Mouse (Mus musculus): ENCODE measurements at regions not wholly inside any gene's neighbourhood (a gene's known extent, or its start where the extent isn't known, plus 50 kb on each side); places are given as distances from the start of the nearest gene placed in this dataset.
"Not testable (repeated sequence)": the region's sequence is repeated elsewhere in the genome, so short reads cannot be mapped to it uniquely, and the experiment has no call there.

DNA sequence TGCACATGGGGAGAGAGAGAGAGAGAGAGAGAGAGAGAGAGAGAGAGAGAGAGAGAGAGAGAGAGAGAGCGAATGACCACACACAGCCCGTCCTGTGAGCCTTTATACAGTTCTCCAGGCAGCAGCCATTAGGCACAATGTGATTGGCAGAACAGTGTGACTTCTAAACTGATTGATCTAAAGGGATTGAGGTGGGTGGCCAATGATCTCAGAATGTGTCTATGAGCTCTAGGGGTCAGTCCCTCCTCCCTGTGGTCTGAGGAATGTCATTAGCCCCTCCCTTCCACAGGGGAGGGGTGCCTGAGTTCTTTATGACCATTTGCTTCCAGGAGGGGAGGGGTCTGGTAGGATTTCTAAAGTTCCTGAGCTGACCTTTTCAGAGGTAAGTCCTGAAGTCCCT, 62.1 kb downstream of the Duxbl3 start:
- not testable (repeated sequence) for ATAC-seq (ENCODE audit: low TSS enrichment)

DNA sequence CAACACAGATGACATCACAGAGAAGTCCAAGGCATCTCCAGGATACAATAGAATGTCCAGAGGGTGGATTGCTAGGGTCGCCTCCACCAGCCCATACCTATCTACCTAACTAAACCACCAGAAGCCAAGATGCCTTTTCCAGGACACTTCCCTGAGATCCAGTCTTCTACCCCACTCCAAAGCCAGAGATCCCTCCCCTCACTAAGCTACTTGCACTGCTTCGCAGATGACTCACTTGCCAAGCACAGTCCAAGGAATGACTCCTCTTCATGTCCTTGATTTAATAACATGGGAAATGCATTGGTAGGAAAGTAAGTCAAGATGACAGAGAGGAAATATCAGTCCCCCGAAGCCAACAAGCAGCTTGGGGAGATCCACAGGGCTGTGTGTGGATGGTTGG, 63.0 kb downstream of the Duxbl3 start:
- peak; percentile 50; the same call in 1 of the 2 replicates for ATAC-seq (ENCODE audit: low TSS enrichment)

DNA sequence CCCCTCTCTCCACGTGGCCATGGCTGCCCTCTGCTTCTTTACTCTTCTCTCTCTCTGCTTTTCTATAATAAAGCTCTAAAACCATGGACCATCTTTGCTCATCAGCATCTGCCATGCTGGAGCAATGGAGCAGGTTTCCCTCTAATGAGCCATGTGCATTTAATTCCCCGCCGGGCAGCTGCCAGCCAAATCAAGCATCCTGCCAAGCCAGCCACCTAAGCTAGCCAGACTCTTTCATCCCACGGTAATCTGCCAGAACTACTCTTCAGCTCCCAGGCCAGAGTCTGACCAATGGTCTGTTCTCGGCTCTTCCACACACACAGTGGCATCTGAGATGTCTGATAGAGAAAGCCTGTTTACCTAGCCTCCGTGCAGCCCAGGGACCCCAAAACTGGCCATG, 70.8 kb downstream of the Duxbl3 start:
- ATAC-seq (ENCODE audit: low TSS enrichment) = no peak

DNA sequence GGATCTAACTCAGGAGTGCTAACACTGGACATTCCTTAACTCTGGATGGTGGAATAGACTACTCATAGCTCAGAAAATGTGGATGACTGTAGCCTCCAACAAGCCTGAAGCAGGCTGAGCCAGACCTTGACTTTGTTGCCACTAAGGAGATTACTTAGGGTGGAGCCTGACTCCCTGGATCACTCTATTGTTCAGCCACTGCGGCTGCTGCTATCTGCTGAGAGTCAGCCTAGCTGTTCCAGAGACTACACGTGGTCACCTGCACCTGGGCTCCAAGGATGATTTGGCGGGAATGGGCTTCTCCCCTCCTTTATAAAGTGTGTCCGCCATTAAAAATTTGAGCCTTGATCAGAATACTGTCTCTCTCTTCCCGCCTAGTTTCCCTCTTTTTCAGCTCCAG, 83.3 kb downstream of the Duxbl3 start:
- ATAC-seq (ENCODE audit: low TSS enrichment) = no peak

DNA sequence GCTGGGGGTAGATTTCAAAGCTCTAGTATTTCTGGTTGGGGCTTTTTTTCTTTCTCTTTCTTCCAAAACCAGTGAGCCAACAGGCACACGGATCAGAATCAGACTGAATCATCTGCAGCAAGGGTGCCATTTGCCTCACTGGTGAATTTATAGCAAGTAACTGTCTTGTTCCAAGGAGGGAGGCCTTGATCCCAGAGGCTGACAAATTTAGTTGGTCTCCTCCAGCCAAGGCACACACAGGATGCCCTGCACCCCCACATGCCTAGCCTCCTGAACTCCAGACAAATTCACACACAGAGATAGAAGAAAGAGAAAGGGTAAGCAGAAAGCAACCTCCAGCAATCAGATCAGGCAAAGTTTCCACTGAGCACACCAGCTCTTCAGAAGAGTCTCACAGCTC, 87.5 kb downstream of the Duxbl3 start:
- ATAC-seq (ENCODE audit: low TSS enrichment) = no peak

DNA sequence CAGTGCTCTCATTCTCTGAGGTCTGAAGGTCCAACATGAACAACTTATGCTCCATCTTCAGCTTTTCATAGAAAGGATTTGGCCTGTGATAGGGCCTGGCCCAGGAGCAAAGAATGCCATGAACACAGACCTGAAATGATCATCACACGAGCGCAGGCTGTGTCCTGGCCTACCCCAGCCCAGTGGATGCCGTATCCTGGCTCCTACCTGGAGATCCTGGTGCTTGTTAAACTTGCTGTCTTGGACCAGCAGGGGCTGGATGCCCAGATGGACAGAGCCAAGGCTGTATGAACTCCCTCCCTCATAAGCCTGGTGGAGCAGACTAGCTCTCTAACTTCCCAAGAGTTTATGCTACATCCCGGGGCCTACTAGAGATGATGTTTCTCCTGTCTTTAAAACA, 89.5 kb downstream of the Duxbl3 start:
- no peak for ATAC-seq (ENCODE audit: low TSS enrichment)

DNA sequence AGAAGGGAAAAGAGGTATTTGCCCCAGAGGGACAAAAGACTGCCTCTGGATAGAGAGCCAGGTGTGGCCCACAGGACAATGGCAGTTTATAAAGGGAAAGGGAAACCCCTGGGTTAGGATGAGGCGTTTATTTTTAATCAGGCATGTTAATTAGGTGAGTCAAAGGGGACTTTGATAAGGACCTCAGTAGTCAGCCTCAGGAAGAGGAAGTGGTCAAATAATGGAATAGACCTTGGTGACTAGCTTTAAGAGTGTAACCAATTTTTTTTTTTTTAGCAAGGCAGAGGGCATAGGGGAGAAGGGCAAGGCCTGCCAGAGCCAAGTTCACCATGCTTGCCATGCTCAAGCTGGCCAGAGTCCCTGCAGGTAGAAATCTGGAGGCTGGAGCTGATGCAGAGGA, 95.2 kb downstream of the Duxbl3 start:
- ATAC-seq (ENCODE audit: low TSS enrichment) = no peak

DNA sequence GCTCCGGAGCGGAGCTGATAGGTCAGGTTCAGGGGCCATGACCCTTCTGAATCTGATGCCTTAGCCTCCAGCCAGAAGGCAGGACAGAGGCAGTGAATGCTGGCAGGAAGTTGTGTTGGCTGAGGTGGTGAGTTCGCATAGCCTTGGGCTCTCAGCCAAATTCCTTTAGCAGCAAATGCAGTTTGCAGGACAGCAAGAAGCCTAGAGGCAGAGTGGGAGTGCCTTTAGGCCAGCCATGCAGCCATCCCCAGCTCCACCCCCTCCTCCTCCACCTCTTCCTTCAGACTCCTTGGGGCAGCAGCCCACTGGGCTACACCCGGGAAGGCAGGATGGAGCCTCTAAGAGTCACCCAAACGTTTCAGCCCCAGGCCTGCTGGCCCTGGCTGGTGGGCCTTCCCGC, 99.5 kb downstream of the Duxbl3 start:
- ATAC-seq (ENCODE audit: low TSS enrichment) = no peak

DNA sequence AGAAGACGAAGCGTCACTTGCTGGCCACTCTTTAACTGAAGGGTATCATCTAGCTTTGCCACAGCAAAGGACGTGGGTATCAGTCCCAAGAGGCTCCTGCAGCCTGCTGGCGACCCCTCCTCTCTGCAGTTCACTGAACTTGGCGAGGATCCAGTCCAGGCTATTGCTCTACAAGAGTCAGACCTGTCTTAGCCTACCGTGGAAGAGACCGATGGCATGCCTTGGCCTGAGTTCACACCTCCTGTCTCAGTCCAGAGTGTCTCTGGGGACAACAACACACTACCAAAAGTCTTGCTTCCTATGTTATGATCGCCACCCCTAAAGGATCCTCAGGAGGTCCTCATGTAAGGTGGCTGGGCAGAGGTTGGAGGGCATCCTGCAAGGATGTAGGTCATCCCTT, 100.2 kb downstream of the Duxbl3 start:
- no peak for ATAC-seq (ENCODE audit: low TSS enrichment)

DNA sequence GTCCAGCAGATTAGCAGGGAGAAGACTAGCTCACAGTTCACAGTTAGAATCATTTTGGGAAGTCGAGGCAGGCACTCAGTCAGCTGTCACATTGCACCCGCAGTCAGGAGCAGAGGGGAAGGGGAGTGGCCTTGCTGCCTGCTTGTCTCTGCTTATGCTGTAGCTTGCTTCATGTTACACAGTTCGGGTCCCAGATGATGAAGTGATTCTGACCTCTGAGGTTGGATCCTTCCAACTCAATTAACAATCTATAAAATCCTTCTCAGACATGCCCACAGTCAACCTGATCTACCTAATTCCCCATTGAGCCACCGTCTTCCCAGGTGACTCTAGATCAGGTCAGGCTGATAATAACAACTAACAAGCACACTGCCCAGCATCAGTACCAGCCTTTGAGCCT, 102.3 kb downstream of the Duxbl3 start:
- no peak for ATAC-seq (ENCODE audit: low TSS enrichment)

DNA sequence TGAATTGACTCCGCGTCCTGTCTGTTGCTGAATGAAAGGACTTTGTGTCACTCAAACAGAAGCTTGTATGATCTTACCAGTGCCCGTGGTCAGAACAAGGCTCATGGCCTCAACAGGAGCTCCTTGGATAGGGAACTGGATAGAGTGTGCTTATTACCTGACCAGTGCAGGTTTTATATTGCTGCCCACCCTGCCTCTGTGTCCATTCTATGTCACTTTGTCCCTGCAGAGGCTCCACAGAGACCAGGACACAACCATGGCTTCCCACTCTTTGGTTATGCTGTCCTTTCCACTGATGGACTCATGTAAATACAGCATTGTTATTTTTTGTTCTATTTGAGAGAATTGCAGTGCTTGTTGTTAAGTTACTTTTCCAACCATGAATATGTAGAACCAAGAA, 103.4 kb downstream of the Duxbl3 start:
- ATAC-seq (ENCODE audit: low TSS enrichment) = no peak

All from frontal cortex, adult (tissue).